Mouse (Mus musculus) B cell, adult 62 days (primary cell): ENCODE data around the gene Tcf7l2. TPM values are rescaled to one million over a fixed set of nuclear protein-coding genes. Genes with fewer than 3 reads are reported as not detected.

Source experiments
- total RNA-seq: library from RNA; stranded (reverse); gene quantifications from 4 replicates; pipeline ENCODE4 v1.2.4, GENCODE M21; 2023

Gene Tcf7l2
- total RNA-seq, result 2.1 to 6.3 TPM (median 4.8 TPM) in 4 replicates

GRCm38 (mm10) chr19:55741439-55741928 lies at the start of gene Tcf7l2:
Tcf7l2 (plus strand) TSS chr19:55741820.

